Mouse (Mus musculus): ENCODE data around the gene Kctd14.
"Not testable (repeated sequence)": the region's sequence is repeated elsewhere in the genome, so short reads cannot be mapped to it uniquely, and the experiment has no call there.

Kctd14 gene

DNA sequence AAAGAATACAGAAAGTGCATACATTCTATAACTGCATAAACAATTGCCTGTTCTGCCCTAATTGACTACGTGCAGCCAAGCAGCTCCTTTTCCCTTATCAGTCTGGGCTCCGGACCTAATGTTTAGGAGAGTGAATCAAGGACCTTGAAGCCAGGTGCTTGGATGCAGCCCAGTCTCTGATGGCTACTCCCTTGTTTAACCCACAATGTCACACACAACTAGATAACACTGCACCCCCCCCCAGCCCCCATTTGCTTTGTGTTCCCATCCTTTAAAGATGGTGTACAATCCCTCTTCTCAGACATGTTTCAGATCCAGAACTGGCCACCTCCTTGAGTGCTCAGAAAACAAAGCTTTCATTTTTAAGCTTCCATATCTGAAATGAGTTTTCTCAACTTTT is at the start of gene Kctd14:
TSS of gene Kctd14 (plus strand) at position 301 of the 400 bp plus-strand sequence.
- not testable (repeated sequence) for DNase-seq (ENCODE audit: low spot score)

DNA sequence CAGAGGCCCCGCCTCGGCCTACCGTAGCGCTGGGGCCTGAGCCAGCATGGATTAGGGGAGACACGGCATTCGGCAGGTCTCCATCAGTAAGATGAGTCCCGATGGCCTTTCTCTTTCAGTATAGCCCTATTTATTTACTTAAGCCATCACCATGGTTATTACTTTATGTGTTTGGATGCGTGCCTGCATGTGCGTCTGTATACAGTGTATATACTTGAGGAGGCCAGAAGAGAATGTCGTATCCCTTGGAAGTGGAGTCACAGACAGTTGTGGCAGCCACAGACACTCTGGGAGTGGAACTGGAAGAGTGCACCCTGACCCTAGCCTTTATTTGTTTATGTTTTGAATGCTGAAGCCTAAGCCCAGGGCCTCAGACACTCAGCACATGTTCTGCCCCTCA is 44.0 kb upstream of the Kctd14 start:
- DNase-seq (ENCODE audit: low spot score): no peak

DNA sequence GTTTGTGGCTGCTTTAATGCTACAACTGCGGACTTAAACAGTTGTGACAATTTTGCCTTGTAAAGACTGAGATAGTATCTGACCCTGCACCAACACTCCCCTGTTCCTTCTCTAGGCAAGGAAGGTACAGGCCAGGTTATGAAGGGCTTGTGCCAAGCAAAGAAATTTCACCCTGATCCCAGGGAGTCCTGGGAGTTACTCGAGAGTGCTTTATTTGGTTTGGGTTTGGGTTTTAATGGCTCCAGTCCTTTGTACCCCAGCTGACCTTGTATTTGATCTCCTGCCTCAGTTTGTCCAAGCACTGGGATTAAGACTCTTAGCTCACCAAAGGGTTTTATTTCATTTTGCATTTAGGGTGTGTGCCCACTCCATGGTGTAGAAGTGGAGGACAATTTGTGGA is 40.0 kb upstream of the Kctd14 start:
- DNase-seq (ENCODE audit: low spot score): no peak

DNA sequence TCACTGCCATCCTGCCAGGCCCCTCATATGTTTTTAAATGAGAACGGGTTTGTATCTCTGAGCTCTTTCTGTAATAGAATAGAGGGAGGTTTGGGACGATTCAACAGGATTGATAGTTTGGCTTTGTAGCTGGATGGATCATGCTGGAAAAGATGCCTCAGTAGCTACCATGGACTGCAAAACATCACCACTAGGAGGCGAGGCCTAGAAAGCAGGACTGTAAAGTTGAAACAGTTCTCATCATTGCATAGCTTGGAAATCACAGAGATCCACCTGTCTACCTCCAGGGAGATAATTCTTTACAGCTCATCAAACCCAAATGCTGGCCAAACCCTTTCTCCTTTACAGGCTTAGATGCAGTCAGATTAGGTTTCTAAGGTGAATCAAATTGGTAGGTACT is 39.5 kb upstream of the Kctd14 start:
- no peak for DNase-seq (ENCODE audit: low spot score)

DNA sequence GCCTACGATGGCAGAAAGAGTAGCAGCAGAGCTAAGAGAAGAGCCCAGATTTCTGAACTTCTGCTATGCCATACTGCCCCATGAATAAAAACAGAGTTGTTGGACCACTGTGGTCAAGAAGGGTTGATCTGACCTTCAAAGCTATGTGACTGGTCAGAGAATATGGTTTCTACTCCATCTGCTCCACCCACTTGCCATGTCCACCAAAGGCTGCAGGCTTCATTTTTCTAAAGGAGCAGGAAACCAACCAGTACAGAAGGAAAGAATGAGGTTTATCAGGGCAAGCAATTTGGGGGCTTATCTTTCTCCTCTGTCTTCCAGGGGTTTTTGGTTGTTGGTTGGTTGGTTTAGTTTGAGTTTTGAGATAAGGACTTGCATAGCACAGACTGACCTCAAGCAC is 37.1 kb upstream of the Kctd14 start:
- DNase-seq (ENCODE audit: low spot score): no peak

DNA sequence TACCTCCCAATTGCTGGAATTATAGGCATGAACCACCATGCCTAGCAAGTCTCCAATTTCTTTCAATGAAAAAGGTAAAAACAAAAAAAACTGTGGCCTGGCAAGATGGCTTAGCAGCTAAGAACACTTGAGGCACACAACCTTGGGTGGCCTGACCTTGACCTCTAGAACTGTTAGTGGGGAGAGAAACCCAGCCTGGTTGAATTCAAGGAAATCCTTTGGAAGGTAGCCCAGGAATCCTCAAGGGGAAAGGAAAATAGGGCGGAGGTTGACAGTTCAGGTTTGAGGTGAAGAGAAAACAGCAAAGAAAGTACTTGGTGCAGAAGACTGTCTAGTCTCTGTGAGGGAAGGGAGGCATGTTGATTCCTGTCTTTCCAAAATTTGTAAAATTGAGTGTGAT is 36.7 kb upstream of the Kctd14 start:
- DNase-seq (ENCODE audit: low spot score): no peak

DNA sequence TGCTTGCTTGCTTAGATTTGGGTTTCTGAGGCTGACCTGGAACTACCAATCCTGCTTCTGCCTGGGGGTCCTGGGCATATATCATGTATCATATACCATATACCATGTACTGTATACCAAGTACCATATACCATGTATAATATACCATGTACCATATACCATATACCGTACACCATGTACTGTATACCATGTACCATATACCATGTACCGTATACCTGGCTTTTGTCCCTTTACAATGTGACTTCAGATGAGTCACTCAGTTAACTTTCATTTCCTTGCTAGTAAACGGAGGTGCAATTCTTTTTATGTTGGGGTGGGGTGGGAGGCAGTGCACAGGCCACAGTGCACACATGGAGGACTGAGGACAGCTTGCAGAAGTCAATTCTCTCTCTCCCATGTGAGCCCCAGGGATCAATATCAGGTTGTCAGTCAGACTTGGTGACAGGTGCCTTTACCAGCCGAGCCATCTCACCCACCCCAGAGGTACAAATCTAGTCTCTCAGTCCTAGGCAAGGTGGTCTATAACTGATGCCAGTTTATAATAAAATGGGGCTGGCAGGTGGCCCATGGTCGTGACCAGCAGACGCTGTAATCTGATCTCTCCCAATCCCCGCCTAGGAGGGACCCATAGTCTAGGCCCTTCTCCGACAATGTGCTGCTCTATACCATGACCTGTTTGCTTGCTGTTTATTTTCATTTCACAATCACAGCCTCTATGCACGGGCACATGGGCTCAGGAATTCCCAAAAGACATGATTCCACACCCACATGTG is 36.0 kb upstream of the Kctd14 start:
- no peak for DNase-seq (ENCODE audit: low spot score)

DNA sequence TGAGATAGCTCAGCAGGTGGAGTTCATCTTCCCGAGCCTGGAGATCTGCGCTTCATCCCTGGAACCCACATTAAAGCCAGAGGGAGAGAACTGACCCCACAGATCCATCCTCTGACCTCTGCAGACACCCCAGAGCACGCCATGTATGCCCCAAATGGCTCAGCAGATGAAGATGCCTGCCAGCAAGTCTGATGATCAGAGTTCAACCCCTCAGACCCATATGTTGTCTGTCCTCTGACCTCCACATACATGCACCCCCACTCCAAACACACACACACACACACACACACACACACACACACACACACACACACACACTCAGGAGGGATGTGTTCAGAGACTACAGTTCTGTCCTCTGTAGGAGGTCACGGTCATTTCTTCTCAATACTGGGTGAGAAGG is 34.6 kb upstream of the Kctd14 start:
- DNase-seq (ENCODE audit: low spot score): no peak

DNA sequence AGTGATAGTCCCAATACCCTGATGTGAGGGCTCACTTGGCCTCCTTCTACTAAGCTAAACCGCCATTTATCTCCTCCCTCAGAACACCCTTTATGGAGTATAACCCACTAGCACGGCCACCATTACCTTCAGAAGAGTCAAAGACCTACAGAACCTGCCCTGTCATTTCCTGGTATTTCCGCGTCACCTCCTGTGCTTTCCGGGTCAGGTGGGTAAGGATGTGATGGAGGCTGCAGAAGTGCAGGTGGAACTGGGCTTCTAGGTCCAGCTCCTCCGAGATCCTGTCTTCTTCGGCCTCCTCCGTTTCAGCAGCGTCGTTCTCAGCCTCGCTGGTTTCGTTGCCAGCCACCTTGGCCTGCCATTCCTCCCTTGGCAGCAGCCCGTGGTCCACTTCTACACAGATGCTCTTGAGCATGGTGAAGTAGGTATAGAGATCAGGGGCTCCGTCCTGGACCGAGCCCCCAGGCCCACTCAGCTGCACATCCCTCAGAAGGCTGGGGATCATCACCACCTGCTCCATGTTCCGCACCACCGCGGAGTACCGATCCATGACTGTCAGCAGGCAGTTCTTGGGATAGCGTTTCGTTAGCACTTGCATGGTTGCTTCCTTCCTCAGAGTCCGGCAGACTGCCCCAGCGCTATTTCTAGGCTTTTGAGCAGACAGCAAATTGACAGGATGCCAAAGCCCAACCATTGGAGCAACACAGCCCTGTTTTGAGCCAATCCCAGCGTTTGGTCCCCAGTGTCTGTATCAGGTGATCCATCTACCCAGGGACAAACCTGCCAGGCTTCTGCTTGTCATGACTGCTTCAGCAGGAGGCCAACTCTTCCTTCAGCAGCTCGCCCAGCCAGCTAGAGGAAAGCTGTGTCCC is 34.0 kb upstream of the Kctd14 start, which contains the start of gene Thrsp:
TSS of gene Thrsp (minus strand) at position 825 of the 872 bp plus-strand sequence.
- peak; percentile 43 for DNase-seq (ENCODE audit: low spot score)

DNA sequence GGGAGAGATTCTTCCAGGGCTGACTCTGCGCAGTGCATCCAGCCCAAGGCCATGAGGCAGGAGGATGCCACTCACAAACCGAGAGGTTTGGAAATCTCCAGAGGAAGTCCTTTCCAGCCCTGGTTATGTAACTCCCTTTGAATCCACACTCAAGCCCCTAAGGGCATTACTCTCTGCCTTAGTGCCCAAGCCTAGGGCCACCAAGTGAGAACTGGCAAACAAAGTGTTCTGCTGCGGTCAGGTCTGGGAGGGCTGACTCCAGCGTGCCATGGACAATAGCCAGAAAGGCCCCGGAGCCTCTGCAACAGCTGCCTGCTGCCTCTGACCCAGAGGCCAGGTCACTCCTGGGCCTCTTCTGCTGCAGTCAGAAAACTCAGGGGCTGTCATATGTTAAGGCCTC is 32.4 kb upstream of the Kctd14 start:
- DNase-seq (ENCODE audit: low spot score): peak; percentile 58

DNA sequence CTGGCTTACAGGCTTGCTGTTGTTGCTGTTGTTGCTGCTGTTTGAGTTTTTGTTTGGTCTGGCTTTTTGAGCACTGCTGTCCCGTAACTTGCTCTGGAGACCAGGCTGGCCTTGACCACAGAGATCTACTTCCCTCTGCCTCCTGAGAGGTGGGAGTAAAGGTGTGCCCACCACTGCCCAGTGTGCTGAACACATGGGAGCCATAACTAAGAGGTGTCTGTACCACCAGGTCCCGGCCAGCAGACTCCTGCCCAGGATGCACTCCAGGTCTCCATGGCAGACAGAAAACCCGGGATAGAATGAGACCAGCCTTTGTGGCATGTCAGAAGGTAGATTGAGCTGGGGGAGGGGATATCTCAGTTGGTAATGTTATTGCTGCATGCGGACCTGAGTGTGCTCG is 32.0 kb upstream of the Kctd14 start:
- DNase-seq (ENCODE audit: low spot score): no peak

DNA sequence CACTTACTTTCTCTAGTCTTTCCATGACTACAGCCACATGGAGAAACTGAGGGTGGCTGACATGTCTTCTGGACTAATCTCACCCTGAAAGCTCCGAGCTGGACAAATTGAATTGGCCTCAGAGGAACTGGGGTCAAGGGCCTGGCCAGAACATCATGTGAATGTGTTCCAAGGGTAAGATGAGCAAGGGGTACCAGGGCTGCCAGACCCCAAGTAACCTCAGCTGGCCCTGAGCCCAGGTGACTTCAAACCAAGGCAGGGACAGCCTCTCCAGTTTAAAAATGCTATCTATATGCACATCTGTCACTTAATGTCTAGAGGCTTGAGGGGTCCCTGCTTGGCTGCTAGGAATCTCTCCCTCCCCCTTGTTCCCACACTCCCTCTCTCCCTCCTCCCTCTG is 30.7 kb upstream of the Kctd14 start:
- no peak for DNase-seq (ENCODE audit: low spot score)

DNA sequence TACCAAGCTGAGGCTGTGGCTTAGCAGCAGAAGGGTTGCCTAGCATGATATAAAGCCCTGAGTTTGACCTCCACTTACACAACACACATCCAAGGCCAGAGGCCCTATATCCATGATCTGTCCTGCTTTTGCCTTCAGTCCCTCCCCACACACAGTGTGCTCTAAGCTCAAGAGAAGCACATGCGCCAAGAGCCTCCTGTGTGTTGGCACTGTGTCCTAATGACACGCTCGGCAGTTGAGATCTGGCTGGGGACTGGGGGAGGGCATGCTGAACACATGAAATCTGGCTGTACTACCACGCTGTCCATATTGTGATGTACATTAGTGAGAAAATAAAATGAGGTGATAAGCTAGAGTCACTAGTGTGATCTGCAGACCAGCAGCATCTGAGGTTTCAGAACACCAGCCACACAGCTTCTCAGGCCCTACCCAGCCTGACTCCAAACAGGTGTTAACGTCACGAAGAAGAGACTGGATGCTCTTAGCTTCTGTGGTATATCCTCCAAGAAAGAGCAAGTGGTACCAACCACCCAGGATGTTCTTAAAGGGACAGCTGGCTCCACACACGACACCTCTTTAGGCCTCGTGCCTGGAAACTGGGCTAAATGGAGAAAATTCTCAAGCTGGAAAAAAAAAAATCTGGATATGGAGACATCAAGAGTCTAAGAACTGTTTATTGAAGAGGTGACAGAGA is 30.0 kb upstream of the Kctd14 start:
- DNase-seq (ENCODE audit: low spot score): no peak

DNA sequence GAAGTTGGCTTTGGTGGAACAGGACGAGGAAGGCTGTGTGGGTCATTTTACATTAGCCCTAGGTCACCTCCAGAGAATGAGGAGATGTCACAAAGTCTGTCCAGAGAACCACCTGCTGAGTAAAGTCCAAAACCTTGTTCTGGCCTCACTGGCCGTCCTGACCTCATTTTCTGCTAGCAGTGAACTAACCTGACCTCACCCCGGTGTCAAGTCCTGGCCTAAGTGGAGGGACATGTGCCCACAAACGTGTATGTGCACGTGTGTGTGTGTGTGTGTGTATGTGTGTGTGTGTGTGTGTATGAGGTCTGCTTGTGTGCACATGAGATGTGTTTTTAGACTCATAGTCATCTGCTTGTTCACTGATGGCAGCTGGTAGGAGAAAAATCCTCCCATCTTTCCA is 27.4 kb upstream of the Kctd14 start:
- DNase-seq (ENCODE audit: low spot score): no peak

DNA sequence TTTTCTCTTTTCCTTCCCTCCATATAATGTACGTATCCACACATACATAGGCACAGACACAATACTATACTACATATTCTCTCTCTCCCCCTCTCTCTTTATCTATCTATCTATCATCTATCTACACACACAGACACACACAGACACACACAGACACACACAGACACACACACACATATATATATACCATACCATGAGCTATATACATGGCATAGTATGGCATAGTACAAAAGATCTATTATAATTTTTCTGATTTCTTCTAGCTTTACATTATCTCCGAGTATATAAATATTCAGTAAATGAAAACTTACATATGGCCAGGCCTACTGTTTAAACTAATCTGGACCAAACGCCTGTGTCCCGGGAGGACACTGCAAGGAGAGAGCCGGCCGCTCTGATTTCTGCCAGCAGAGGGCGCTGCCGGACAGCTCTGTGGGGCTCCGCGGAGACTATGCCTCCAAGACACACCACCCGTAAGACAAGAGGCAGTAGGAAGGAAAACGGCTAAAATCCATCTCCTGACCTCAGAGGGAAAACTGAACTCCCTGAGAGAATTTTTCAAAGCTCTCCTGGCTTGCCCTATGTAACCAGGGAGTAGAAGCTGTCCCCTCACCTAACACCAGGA is 26.4 kb upstream of the Kctd14 start:
- peak; percentile 89 for DNase-seq (ENCODE audit: low spot score)

DNA sequence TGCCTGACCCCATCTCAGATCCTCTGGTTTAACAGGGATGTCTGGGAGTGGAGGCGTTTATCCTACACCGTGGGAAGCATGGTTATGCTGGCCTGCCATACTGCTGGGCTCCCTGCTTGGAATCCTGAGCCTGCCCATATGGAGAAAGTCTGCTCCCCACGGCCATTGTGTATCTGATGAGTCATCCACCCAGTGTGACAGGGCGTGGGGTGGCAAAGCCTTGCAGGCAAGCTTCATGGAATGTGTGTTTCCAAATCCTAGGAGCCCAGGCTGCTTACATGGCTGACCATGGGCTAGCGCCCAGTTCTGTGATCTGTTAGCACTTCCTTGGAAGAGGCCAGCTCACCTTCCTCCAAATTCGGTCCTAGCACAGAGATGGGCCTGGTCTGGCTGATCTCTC is 24.6 kb upstream of the Kctd14 start:
- DNase-seq (ENCODE audit: low spot score): no peak

DNA sequence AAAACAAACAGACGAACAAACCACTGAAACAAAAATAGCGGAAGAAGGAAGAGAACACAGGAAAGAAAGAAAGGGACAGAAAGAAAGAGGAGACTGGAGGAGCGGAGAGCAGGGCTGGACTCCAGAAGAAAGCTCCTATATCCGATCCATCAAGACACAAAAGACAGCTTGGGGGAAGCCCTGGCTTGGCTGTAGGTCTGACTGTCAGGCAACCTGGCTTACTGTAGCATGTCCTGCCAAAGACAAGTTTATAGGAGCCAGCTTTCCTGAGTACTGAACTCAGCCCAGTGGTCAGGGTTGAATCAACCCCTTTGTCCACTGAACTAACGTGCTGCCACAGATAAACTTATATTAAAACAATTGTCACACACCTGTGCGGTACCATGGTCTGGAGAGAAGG is 23.8 kb upstream of the Kctd14 start:
- no peak for DNase-seq (ENCODE audit: low spot score)

DNA sequence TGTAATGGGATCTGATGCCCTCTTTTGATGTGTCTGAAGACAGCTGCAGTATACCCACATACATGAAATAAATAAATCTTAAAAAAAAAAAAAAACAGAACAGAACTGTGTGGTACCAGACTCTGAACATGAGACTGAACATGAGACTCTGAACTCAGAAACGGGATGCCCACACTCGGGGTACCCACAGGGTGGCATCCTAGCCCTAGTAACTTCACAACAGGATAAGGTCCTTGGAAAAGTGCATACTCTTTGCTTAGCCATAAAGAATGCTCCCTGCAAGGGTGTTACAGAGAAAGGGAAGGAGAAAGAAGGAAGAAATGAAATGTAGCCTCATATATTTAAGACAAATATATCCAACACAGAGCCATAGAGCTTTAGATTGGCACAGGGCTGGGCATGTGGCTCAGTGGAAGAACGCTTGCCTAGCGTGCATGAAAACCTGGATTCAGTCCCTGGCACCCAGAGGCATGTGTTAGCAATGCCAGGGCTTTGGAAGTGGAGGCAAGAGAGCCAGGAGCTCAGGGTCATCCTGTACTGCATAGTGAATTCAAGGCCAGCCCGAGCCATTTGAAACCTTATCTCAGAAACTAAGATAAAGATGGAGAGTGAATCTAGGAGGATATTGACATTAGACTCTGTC is 23.2 kb upstream of the Kctd14 start:
- peak; percentile 59 for DNase-seq (ENCODE audit: low spot score)

DNA sequence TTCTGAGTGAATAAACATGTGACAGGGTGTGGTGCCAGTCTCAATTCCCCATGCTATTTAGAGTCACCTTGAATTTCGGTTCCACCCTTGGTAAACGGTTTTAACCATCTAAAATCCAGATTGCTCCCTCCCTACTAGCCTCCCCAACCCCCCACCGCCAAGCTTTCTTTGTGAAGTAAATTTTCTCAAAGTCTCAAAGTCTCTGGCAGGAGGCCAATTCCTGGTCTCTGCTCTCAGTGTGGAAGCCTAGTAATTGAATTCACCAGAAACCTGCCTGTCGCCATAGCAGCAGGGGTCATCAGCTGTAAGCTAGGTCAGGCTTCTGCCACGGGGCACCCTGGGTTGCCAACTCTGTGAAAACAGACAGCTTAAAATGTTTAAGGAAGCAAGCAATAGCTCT is 21.4 kb upstream of the Kctd14 start:
- peak; percentile 45 for DNase-seq (ENCODE audit: low spot score)

DNA sequence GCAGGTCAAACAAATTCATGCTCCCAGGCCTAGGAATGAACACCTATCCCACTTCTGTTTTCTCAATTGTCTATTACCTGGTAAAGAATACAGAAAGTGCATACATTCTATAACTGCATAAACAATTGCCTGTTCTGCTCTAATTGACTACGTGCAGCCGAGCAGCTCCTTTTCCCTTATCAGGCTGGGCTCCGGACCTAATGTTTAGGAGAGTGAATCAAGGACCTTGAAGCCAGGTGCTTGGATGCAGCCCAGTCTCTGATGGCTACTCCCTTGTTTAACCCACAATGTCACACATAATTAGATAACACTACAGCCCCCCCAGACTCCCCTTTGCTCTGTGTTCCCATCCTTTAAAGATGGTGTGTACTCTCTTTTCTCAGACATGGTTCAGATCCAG is 17.6 kb upstream of the Kctd14 start:
- DNase-seq (ENCODE audit: low spot score): peak; percentile 29

DNA sequence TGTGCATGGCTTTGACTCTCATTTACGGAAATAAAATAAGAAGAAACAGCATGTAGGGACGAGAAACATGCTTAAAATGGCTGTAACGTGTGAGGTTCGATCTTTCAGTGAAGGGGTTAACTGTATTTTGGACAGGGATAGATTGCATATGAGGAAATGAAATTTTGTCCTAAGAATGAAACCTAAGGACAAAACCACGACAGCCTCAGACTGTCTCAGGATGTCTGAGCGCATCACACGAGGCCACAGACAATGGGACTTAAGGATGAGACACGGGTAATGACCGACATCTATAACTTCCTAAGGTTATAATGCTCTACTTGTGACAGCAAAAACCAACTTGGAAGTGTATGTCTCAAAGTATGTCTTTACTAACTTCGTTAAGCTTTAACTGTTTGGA is 16.6 kb upstream of the Kctd14 start:
- no peak for DNase-seq (ENCODE audit: low spot score)

DNA sequence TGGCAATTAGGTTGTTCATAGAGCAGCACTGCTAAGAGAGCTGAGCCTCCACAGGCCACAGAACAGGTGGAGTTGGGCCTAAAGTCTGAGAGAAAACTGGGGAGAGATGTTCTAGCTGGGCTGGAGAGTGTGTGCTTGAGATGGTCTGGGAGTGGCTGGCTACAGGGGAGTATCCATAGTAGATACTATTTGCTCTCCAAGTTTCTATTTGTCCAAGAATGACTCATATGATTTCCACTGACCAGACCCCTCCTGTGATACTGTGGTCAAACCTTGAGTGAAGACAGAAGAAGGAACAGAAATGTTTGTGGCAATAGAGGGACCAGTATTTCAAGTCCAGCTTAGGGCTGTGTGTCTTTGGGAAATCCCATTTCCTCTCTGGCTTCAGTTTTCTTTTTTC is 12.1 kb upstream of the Kctd14 start:
- DNase-seq (ENCODE audit: low spot score): no peak

Data from ovary, postnatal 36 days (tissue).